Mouse (Mus musculus) spleen, adult 2 months (tissue): Measurements from ENCODE around the gene Sds. TPM values are rescaled to one million over a fixed set of nuclear protein-coding genes. Genes with fewer than 3 reads are reported as not detected.
A peak's percentile ranks its signal among the peaks of the same experiment; 100 is the strongest.
"Not testable (repeated sequence)": the region's sequence is repeated elsewhere in the genome, so short reads cannot be mapped to it uniquely, and the experiment has no call there.

Experiments
- DNase-seq, 2 experiments: peaks; one replicate each; pipeline versions ENCODE4 v3.0.0 to v3.0.0-alpha.2; 2012 to 2021; ENCODE audit warnings: low spot score in 2 of 2, low read depth in 1 of 2
- H3K27ac ChIP-seq: fragments of 200-500 bp; 2 replicates; pipeline ENCODE4 v1.5.1; 2012; ENCODE audit warnings: low read length, inconsistent platforms; ENCODE audit not compliant: insufficient read depth
- H3K27me3 ChIP-seq: fragments of 200-500 bp; 2 replicates; pipeline ENCODE4 v1.6.1; 2012; ENCODE audit warnings: mild to moderate bottlenecking, moderate library complexity, low read length, inconsistent platforms; ENCODE audit not compliant: control insufficient read depth, insufficient read depth
- H3K36me3 ChIP-seq: fragments of 200-500 bp; 2 replicates; pipeline ENCODE4 v1.6.1; 2012; ENCODE audit warnings: mild to moderate bottlenecking, low read length, inconsistent platforms; ENCODE audit not compliant: control insufficient read depth, insufficient read depth
- H3K4me1 ChIP-seq: fragments of 200-500 bp; 2 replicates; pipeline ENCODE4 v1.6.1; 2011; ENCODE audit warnings: inconsistent platforms; ENCODE audit not compliant: control insufficient read depth, insufficient read depth, insufficient read length
- H3K4me3 ChIP-seq: fragments of 200-500 bp; 2 replicates; pipeline ENCODE4 v1.5.1; 2011; ENCODE audit warnings: mild to moderate bottlenecking, inconsistent platforms; ENCODE audit not compliant: insufficient read depth, insufficient read length; ENCODE audit errors: extremely low read depth
- CTCF ChIP-seq: fragments of 200-500 bp; IDR thresholded peaks from 2 replicates; pipeline ENCODE4 v1.5.1; 2011; ENCODE audit warnings: mild to moderate bottlenecking, inconsistent platforms; ENCODE audit not compliant: insufficient read depth, insufficient read length, insufficient replicate concordance; ENCODE audit errors: extremely low read depth
- POLR2A ChIP-seq: fragments of 200-500 bp; IDR thresholded peaks from 2 replicates; pipeline ENCODE4 v1.6.1; 2011; ENCODE audit warnings: low read depth, low read length, inconsistent platforms
- WGBS: fragments of 180-500 bp; shearing (Covaris S2); methylation state at CpG from one replicate; pipeline ENCODE4 v1.1.7; 2018; 5-methylcytosine and 5-hydroxymethylcytosine counted together
- polyA plus RNA-seq: library from polyadenylated mRNA; depleted of rRNA; stranded (reverse); fragments of >200 nt; gene quantifications from 2 replicates; pipeline ENCODE4 v1.2.3, GENCODE M21; 2012

Sds gene
- polyA plus RNA-seq, 1 experiment, result not detected

GRCm38 (mm10) chr5:120495064-120495702 is 18.9 kb downstream of the Sds start:
- Histone ChIP-seq H3K4me3 (no peak overlapping the region), H3K27ac (peak overlapping the region; percentile 43; the same call in 1 of the 2 replicates)
- 53% methylated on average over 10 of the region's 10 CpGs for WGBS

GRCm38 (mm10) chr5:120495703-120496226 is 19.4 kb downstream of the Sds start:
- no peak overlapping the region for H3K4me3 ChIP-seq
- peak in 1 of 2 experiments; percentile 19 for DNase-seq
- H3K36me3 ChIP-seq, result peaks cover 12% of the 10 kb centered on the region
- TF ChIP-seq POLR2A (no peak), CTCF (no peak)
- H3K4me1 ChIP-seq, result peaks cover 6% of the 10 kb centered on the region; the same call in 1 of the 2 replicates
- no peaks in the 10 kb centered on the region for H3K27me3 ChIP-seq
- peak overlapping the region; percentile 43 for H3K27ac ChIP-seq
- WGBS, result 59% methylated on average over 13 of the region's 13 CpGs

More at GRCm38 (mm10) chr5:120495064-120495702, 18.9 kb downstream of the Sds start:
- Histone ChIP-seq H3K36me3 (peaks cover 13% of the 10 kb centered on the region), H3K27me3 (no peaks in the 10 kb centered on the region), H3K4me1 (peaks cover 6% of the 10 kb centered on the region; the same call in 1 of the 2 replicates)
- no peak for DNase-seq
- TF ChIP-seq POLR2A (no peak), CTCF (no peak)

GRCm38 (mm10) chr5:120497071-120497470 is 20.7 kb downstream of the Sds start:
- peaks cover 9% of the 10 kb centered on the region for H3K36me3 ChIP-seq
- H3K4me1 ChIP-seq, result peaks cover 8% of the 10 kb centered on the region; the same call in 1 of the 2 replicates
- no peak overlapping the region for H3K4me3 ChIP-seq
- no peaks in the 10 kb centered on the region for H3K27me3 ChIP-seq
- TF ChIP-seq CTCF, result no peak
- no peak for TF ChIP-seq POLR2A
- 96% methylated on average over 3 of the region's 3 CpGs for WGBS
- no peak for DNase-seq
- no peak overlapping the region for H3K27ac ChIP-seq

- TF ChIP-seq CTCF (no peak), POLR2A (no peak)
- WGBS, result 84% methylated on average over 4 of the region's 4 CpGs
- H3K27ac ChIP-seq, result no peak overlapping the region
- no peak overlapping the region for H3K4me3 ChIP-seq
- no peaks in the 10 kb centered on the region for H3K27me3 ChIP-seq
- peaks cover 10% of the 10 kb centered on the region for H3K4me1 ChIP-seq
- DNase-seq, result no peak
- H3K36me3 ChIP-seq, result peaks cover 1% of the 10 kb centered on the region; the same call in 1 of the 2 replicates
These were observed 22.9 kb downstream of the Sds start for GRCm38 (mm10) chr5:120499202-120499601.

- H3K36me3 ChIP-seq, H3K4me1 ChIP-seq, DNase-seq, H3K4me3 ChIP-seq, H3K27me3 ChIP-seq, H3K27ac ChIP-seq: not testable (repeated sequence)
- WGBS, result 89% methylated on average over 9 of the region's 9 CpGs
These were observed 24.3 kb downstream of the Sds start for GRCm38 (mm10) chr5:120500609-120501008.

GRCm38 (mm10) chr5:120502147-120502621 is 25.9 kb downstream of the Sds start:
- no peak for DNase-seq
- no peak overlapping the region for H3K4me3 ChIP-seq
- H3K36me3 ChIP-seq, result 0 out of 2 replicates have a peak, but pooled peaks cover 1% of the 10 kb centered on the region
- no peaks in the 10 kb centered on the region for H3K27me3 ChIP-seq
- TF ChIP-seq CTCF (no peak), POLR2A (no peak)
- 69% methylated on average over 9 of the region's 9 CpGs for WGBS
- peaks cover 3% of the 10 kb centered on the region for H3K4me1 ChIP-seq
- H3K27ac ChIP-seq, result no peak overlapping the region

- no peak overlapping the region for H3K27ac ChIP-seq
- H3K4me3 ChIP-seq, result peak overlapping the region; percentile 83
- WGBS, result 21% methylated on average over 12 of the region's 12 CpGs
These were observed 26.4 kb downstream of the Sds start for GRCm38 (mm10) chr5:120502675-120503143.

More at GRCm38 (mm10) chr5:120502675-120503143, 26.4 kb downstream of the Sds start:
- H3K27me3 ChIP-seq, result no peaks in the 10 kb centered on the region
- 0 out of 2 replicates have a peak, but pooled peaks cover 1% of the 10 kb centered on the region for H3K36me3 ChIP-seq
- H3K4me1 ChIP-seq, result peaks cover 3% of the 10 kb centered on the region
- no peak for DNase-seq
- TF ChIP-seq POLR2A (no peak), CTCF (no peak)
